Mouse (Mus musculus) bone marrow, adult 2 months (tissue): ENCODE results near the gene Dnajc5. TPM values are rescaled to one million over a fixed set of nuclear protein-coding genes. Genes with fewer than 3 reads are reported as not detected.

ENCODE experiments used
- H3K27ac ChIP-seq: fragments of 200-500 bp; 2 replicates; pipeline ENCODE4 v1.5.1; 2012; ENCODE audit warnings: low read depth, mild to moderate bottlenecking, control low read depth, inconsistent platforms, low read length; ENCODE audit not compliant: control insufficient read depth, poor library complexity, insufficient read depth
- H3K4me1 ChIP-seq: fragments of 200-500 bp; 2 replicates; pipeline ENCODE4 v1.6.1; 2011; ENCODE audit warnings: low read length; ENCODE audit not compliant: control insufficient read depth, insufficient read depth
- H3K4me3 ChIP-seq: fragments of 200-500 bp; replicated peaks from 2 replicates; pipeline ENCODE3; 2011; ENCODE audit warnings: mild to moderate bottlenecking, low read depth, low read length, control low read depth; ENCODE audit not compliant: control insufficient read depth
- CTCF ChIP-seq: fragments of 200-500 bp; IDR thresholded peaks from 2 replicates; pipeline ENCODE4 v1.5.1; 2011; ENCODE audit warnings: low read length, control low read depth; ENCODE audit not compliant: control insufficient read depth, insufficient read depth
- POLR2A ChIP-seq: fragments of 200-500 bp; IDR thresholded peaks from 2 replicates; pipeline ENCODE4 v1.6.1; 2011; ENCODE audit warnings: low read depth, mild to moderate bottlenecking, control low read depth, low read length, borderline replicate concordance; ENCODE audit not compliant: control insufficient read depth
- WGBS: fragments of 180-500 bp; shearing (Covaris S2); methylation state at CpG from one replicate; pipeline ENCODE4 v1.1.7; 2018; 5-methylcytosine and 5-hydroxymethylcytosine counted together
- polyA plus RNA-seq: library from polyadenylated mRNA; stranded (reverse); fragments of >200 nt; gene quantifications from 2 replicates; pipeline ENCODE4 v1.2.4, GENCODE M21; 2011; ENCODE audit warnings: low replicate concordance; ENCODE audit not compliant: missing spikeins, insufficient read depth, insufficient read length

Gene Dnajc5
- polyA plus RNA-seq, 1 experiment = 43.8 TPM

GRCm38 (mm10) chr2:181525526-181525925 lies 5.2 kb downstream of the Dnajc5 start:
- Histone ChIP-seq H3K27ac (no peak overlapping the region), H3K4me1 (peaks cover 2% of the 10 kb centered on the region; the same call in 1 of the 2 replicates), H3K4me3 (no peak overlapping the region)
- no peak for TF ChIP-seq CTCF
- TF ChIP-seq POLR2A = no peak
- WGBS = 83% methylated on average over 5 of the region's 5 CpGs

GRCm38 (mm10) chr2:181529076-181529475 lies 8.8 kb downstream of the Dnajc5 start:
- TF ChIP-seq CTCF = no peak
- TF ChIP-seq POLR2A = no peak
- Histone ChIP-seq H3K4me1 (no peaks in the 10 kb centered on the region; the same call in 1 of the 2 replicates), H3K27ac (no peak overlapping the region), H3K4me3 (no peak overlapping the region)
- 62% methylated on average over 1 of the region's 1 CpGs for WGBS

- Histone ChIP-seq H3K4me3 (no peak overlapping the region), H3K4me1 (no peaks in the 10 kb centered on the region; the same call in 1 of the 2 replicates), H3K27ac (no peak overlapping the region)
- TF ChIP-seq POLR2A = no peak
- no peak for TF ChIP-seq CTCF
- WGBS = 86% methylated on average over 3 of the region's 3 CpGs
Measured at GRCm38 (mm10) chr2:181532589-181532988, 12.3 kb downstream of the Dnajc5 start.

GRCm38 (mm10) chr2:181536410-181536809 lies 16.1 kb downstream of the Dnajc5 start:
- WGBS = 42% methylated on average over 2 of the region's 2 CpGs
- H3K4me3 ChIP-seq = no peak overlapping the region
- peak overlapping the region; percentile 65; the same call in 1 of the 2 replicates for H3K27ac ChIP-seq
- no peaks in the 10 kb centered on the region; the same call in 1 of the 2 replicates for H3K4me1 ChIP-seq
- TF ChIP-seq CTCF = no peak
- TF ChIP-seq POLR2A = no peak

GRCm38 (mm10) chr2:181537444-181538047 lies 17.3 kb downstream of the Dnajc5 start:
- WGBS = 20% methylated on average over 2 of the region's 2 CpGs
- TF ChIP-seq POLR2A (no peak), CTCF (no peak)
- Histone ChIP-seq H3K4me1 (no peaks in the 10 kb centered on the region; the same call in 1 of the 2 replicates), H3K27ac (peak overlapping the region; percentile 89), H3K4me3 (no peak overlapping the region)

- Histone ChIP-seq H3K4me1 (no peaks in the 10 kb centered on the region), H3K4me3 (no peak overlapping the region), H3K27ac (no peak overlapping the region)
- TF ChIP-seq POLR2A (no peak), CTCF (no peak)
- 45% methylated on average over 6 of the region's 6 CpGs for WGBS
Measured at GRCm38 (mm10) chr2:181541761-181542380, 21.6 kb downstream of the Dnajc5 start.

GRCm38 (mm10) chr2:181546142-181546541 lies 25.9 kb downstream of the Dnajc5 start:
- peaks cover 7% of the 10 kb centered on the region for H3K4me1 ChIP-seq
- no peak overlapping the region for H3K4me3 ChIP-seq
- H3K27ac ChIP-seq = no peak overlapping the region
- 72% methylated on average over 7 of the region's 7 CpGs for WGBS
- TF ChIP-seq CTCF (no peak), POLR2A (no peak)

GRCm38 (mm10) chr2:181548227-181548626 lies 27.9 kb downstream of the Dnajc5 start:
- Histone ChIP-seq H3K27ac (peak overlapping the region; percentile 46; the same call in 1 of the 2 replicates), H3K4me3 (no peak overlapping the region), H3K4me1 (peaks cover 7% of the 10 kb centered on the region)
- WGBS = 7% methylated on average over 1 of the region's 1 CpGs
- TF ChIP-seq POLR2A (no peak), CTCF (no peak)

GRCm38 (mm10) chr2:181548682-181549081 lies 28.4 kb downstream of the Dnajc5 start:
- Histone ChIP-seq H3K4me1 (peaks cover 7% of the 10 kb centered on the region), H3K27ac (peak overlapping the region; percentile 46; the same call in 1 of the 2 replicates), H3K4me3 (no peak overlapping the region)
- 72% methylated on average over 5 of the region's 5 CpGs for WGBS
- TF ChIP-seq POLR2A = no peak
- no peak for TF ChIP-seq CTCF
